Mouse (Mus musculus) embryonic facial prominence, embryonic 12.5 days (tissue): Measurements from ENCODE around the gene Lrrc31. TPM values are rescaled to one million over a fixed set of nuclear protein-coding genes. Genes with fewer than 3 reads are reported as not detected.
"Not testable (repeated sequence)": the region's sequence is repeated elsewhere in the genome, so short reads cannot be mapped to it uniquely, and the experiment has no call there.

Experiments used
- ATAC-seq: fragments of 200-750 bp; cut with Nextera tagmentation; 2 replicates; pipeline ENCODE4 v1.8.0; 2017; ENCODE audit not compliant: insufficient number of reproducible peaks, insufficient read depth, low FRiP score, low TSS enrichment
- H3K27ac ChIP-seq: fragments of 300-500 bp; sonication (generic); 2 replicates; pipeline ENCODE4 v1.5.1; 2016; ENCODE audit warnings: mild to moderate bottlenecking
- H3K27me3 ChIP-seq: fragments of 300-500 bp; sonication (generic); 2 replicates; pipeline ENCODE4 v1.6.1; 2016; ENCODE audit warnings: mild to moderate bottlenecking, moderate library complexity
- H3K36me3 ChIP-seq: fragments of 300-500 bp; sonication (generic); 2 replicates; pipeline ENCODE4 v1.6.1; 2016; ENCODE audit warnings: mild to moderate bottlenecking
- H3K4me1 ChIP-seq: fragments of 300-500 bp; sonication (generic); 2 replicates; pipeline ENCODE4 v1.6.1; 2016
- H3K4me2 ChIP-seq: fragments of 300-500 bp; sonication (generic); replicated peaks from 2 replicates; pipeline ENCODE4 v1.6.1; 2016; ENCODE audit warnings: mild to moderate bottlenecking, moderate library complexity
- H3K4me3 ChIP-seq: fragments of 300-500 bp; sonication (generic); 2 replicates; pipeline ENCODE4 v1.5.1; 2016; ENCODE audit warnings: mild to moderate bottlenecking
- H3K9ac ChIP-seq: fragments of 300-500 bp; sonication (generic); 2 replicates; pipeline ENCODE4 v1.6.1; 2016; ENCODE audit warnings: mild to moderate bottlenecking, moderate library complexity
- H3K9me3 ChIP-seq: fragments of 300-500 bp; sonication (generic); 2 replicates; pipeline ENCODE4 v1.6.1; 2016; ENCODE audit warnings: mild to moderate bottlenecking, moderate library complexity
- WGBS: fragments of 180-500 bp; shearing (Covaris S2); methylation state at CpG from one replicate; pipeline ENCODE4 v1.1.7; 2016; 5-methylcytosine and 5-hydroxymethylcytosine counted together
- polyA plus RNA-seq: library from polyadenylated mRNA; unstranded; fragments of >200 nt; fragmentation: Nextera tagmentation; extraction: Ambion mirVana; gene quantifications from 2 replicates; pipeline ENCODE4 v1.2.1, GENCODE M21; 2016

Gene Lrrc31
- polyA plus RNA-seq, result not detected in 2 replicates

DNA sequence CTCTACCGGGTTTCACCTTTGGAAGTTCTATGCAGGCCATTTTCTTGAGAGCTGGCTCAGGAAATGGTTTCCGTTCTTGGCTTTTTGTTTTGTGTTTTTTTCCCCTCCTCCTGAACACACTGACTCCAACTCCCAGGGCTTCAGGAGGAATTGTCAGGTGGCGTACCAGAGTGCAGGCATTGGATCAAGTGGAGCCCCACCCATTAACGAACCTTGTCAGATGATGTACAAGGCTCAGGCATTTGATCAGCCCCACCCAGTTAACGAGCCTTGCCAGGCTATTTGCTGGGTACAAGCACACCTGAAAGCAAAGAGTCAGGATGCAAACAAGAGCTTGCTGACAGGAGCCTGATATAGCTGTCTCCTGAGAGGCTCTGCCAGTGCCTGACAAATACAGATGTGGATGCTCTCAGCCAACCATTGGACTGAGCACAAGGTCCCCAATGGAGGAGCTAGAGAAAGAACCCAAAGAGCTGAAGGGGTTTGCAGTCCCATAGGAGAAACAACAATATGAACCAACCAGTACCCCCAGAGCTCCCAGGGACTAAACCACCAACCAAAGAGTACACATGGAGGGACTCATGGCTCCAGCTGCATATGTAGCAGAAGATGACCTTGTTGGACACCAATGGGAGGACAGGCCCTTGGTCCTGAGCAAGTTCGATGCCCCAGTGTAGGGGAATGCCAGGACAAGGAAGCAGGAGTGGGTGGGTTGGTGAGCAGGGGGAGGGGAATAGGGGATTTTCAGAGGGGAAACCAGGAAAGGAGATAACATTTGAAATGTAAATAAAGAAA is at the start of gene Lrrc31:
TSS of gene Lrrc31 (minus strand) at position 133 of the 795 bp plus-strand sequence.
- H3K36me3 ChIP-seq, H3K4me2 ChIP-seq, H3K27ac ChIP-seq, H3K9ac ChIP-seq, ATAC-seq, H3K4me1 ChIP-seq, H3K4me3 ChIP-seq, H3K27me3 ChIP-seq, H3K9me3 ChIP-seq: not testable (repeated sequence)
- 81% methylated on average over 6 of the region's 6 CpGs for WGBS

DNA sequence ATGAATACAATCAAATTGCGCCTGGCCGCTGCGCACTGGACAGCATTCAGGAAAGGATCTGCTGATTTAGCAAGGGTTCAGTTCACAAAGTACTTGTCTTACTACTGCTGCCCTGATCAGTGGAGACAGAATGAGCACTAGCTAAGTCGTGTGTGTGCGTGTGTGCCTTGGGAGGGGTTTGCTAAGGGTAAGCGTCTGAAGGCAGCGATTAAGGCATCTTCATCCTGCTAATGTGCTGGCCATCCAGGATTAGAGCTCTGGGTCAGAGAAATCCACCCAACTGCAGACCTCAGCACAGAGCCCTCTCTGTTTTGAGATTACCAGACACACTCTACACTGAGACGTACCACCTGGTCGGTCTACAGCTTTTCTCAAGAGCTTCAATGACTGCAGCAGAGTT is 48.7 kb upstream of the Lrrc31 start:
- no peaks in the 10 kb centered on the region for H3K4me1 ChIP-seq
- H3K4me2 ChIP-seq, result no peak overlapping the region
- no peaks in the 10 kb centered on the region for H3K36me3 ChIP-seq
- 85% methylated on average over 9 of the region's 9 CpGs for WGBS
- no peak for ATAC-seq
- no peaks in the 10 kb centered on the region for H3K27me3 ChIP-seq
- H3K9ac ChIP-seq, result no peak overlapping the region
- H3K27ac ChIP-seq, result no peak overlapping the region
- H3K4me3 ChIP-seq, result no peak overlapping the region
- no peaks in the 10 kb centered on the region for H3K9me3 ChIP-seq

DNA sequence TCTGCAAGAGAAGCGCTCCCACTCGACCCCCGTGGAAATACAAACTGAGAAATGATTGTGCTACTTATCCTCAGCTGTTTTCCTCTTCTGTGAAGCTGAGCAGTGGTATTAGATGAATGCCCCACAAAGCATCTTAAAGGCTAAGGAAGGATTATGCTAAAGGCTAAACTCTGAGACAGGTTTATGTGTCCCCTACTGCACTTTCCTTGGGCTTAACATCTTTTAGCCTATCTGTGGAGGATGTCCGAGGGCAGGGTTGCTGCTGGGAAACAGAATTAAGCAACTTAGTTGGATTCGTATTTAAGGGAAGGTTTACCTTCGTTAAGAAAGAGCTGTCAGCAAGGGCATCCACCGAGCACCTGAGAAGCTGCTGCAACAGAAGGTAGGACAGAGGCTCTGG is 46.4 kb upstream of the Lrrc31 start, which contains the start of gene Samd7:
TSS of gene Samd7 (plus strand) at position 288 of the 400 bp plus-strand sequence.
- no peak within 1 kb of the TSS for H3K4me2 ChIP-seq
- WGBS, result 67% methylated on average over 7 of the region's 7 CpGs
- H3K27ac ChIP-seq, result no peak within 1 kb of the TSS
- no peaks in the 10 kb centered on the region for H3K36me3 ChIP-seq
- no peak for ATAC-seq
- H3K4me3 ChIP-seq, result no peak within 1 kb of the TSS
- no peaks in the 10 kb centered on the region for H3K9me3 ChIP-seq
- H3K4me1 ChIP-seq, result no peaks in the 10 kb centered on the region
- no peak within 1 kb of the TSS for H3K9ac ChIP-seq
- no peaks in the 10 kb centered on the region for H3K27me3 ChIP-seq

DNA sequence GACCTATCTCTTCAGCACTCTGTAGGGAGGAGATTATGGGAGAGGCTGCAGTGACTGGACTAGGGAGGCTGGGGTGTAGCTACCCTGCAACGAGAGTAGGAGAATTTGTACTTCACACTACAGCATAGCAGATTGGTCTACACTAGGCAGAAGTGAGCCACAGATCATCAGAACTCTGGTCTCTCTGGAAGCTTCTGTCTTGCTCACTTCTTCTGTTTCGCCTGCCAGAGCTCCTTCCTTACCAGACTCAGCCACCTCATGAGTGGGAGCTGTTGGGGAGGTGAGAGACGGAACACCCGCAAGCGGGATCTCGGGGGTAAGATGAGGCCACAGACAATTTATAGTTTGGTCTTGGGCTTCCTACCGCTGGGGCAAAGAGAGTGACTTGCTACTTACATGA is 43.2 kb upstream of the Lrrc31 start:
- no peak for ATAC-seq
- no peaks in the 10 kb centered on the region for H3K36me3 ChIP-seq
- 87% methylated on average over 7 of the region's 7 CpGs for WGBS
- H3K27ac ChIP-seq, result no peak overlapping the region
- H3K9me3 ChIP-seq, result no peaks in the 10 kb centered on the region
- H3K4me2 ChIP-seq, result no peak overlapping the region
- no peak overlapping the region for H3K4me3 ChIP-seq
- no peaks in the 10 kb centered on the region for H3K27me3 ChIP-seq
- H3K9ac ChIP-seq, result no peak overlapping the region
- no peaks in the 10 kb centered on the region for H3K4me1 ChIP-seq

DNA sequence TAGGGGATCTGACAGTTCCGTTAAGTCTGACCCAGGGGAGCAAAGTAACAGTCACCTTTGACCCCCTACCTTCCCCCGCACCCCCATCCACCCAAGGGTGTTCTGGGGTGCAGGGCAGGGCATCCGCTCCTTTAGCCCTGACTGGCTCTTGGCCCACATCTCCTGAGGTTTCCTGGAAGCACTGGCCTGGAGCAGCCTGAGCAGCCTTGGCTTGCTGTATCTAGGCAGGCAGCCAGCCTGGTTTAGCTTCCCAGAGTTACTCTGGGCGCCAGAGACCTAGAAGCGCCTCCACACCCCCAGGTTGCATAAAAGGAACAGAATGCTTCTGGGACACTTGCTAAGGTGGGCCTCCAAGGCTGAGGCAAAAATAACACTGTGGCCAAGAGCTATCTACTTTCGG is 41.7 kb upstream of the Lrrc31 start:
- H3K9ac ChIP-seq, result no peak overlapping the region
- no peak overlapping the region for H3K27ac ChIP-seq
- no peaks in the 10 kb centered on the region for H3K9me3 ChIP-seq
- no peak for ATAC-seq
- no peak overlapping the region for H3K4me2 ChIP-seq
- WGBS, result 79% methylated on average over 6 of the region's 6 CpGs
- H3K4me1 ChIP-seq, result no peaks in the 10 kb centered on the region
- H3K4me3 ChIP-seq, result no peak overlapping the region
- no peaks in the 10 kb centered on the region for H3K36me3 ChIP-seq
- H3K27me3 ChIP-seq, result no peaks in the 10 kb centered on the region

DNA sequence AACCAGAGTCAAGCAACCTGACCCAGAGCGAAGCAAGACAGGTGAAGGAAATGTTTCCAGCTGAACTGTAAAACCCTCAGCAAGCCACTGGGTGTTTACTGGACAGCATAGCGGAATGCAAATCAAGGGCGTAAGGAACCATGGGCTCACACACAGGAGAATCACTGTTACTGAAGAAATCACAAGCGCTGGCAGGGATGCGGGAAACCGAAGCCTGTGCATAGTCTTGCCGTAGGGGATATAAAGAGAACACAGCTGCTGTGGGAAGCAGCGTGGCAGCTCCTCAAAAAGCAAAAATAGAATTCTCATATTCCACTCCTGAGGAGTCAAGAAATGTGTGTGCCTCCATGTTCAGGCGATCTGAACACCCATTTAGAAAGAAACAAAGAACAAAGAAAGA is 37.2 kb upstream of the Lrrc31 start:
- WGBS, result 50% methylated on average over 9 of the region's 9 CpGs

DNA sequence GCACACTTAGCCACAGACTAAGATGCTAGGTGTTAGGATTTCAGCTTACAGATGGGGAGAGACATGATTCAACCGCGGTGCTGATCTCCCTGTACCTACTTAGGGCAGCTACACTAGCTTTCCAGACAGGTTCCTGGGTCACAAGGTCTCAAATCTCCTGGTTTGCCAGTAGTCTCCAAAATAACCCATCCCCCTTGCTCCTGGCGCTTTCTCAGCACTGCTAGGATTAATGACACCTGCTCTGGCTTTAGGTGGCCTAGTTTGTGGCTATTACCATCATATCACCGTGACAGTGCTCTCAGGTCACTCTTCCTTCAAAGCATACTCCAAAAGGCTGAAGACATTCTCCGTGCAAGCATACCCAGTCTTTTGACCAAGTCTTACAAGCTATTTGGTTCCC is 29.4 kb upstream of the Lrrc31 start:
- Histone ChIP-seq H3K4me3 (no peak overlapping the region), H3K4me2 (no peak overlapping the region), H3K27ac (no peak overlapping the region), H3K4me1 (no peaks in the 10 kb centered on the region), H3K9ac (no peak overlapping the region), H3K36me3 (no peaks in the 10 kb centered on the region), H3K9me3 (no peaks in the 10 kb centered on the region), H3K27me3 (no peaks in the 10 kb centered on the region)
- no peak for ATAC-seq
- 84% methylated on average over 5 of the region's 5 CpGs for WGBS

More for the DNA sequence above, 37.2 kb upstream of the Lrrc31 start:
- no peak overlapping the region for H3K4me3 ChIP-seq
- no peaks in the 10 kb centered on the region for H3K27me3 ChIP-seq
- H3K27ac ChIP-seq, result no peak overlapping the region
- no peaks in the 10 kb centered on the region for H3K4me1 ChIP-seq
- H3K36me3 ChIP-seq, result no peaks in the 10 kb centered on the region
- ATAC-seq, result peak; percentile 47; the same call in 1 of the 2 replicates
- H3K4me2 ChIP-seq, result no peak overlapping the region
- H3K9me3 ChIP-seq, result no peaks in the 10 kb centered on the region
- no peak overlapping the region for H3K9ac ChIP-seq

DNA sequence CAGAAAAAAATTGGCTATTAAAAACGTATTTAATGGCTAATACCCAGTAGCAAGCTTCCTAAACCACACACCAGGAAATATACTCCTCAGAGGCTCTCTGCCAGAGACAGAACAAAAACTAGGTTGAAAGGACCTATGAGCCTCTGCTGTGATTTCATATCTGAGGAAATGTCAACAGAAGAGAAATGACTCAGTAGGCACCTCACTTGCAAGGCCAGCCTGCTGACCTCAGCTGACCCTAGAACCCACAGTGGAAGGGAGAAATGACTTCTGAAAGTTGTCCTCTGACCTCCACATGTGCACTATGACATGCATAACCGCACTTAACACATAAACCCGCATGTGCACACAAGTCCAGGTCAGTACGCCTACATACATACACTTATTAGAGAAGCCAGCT is 27.6 kb upstream of the Lrrc31 start:
- Histone ChIP-seq H3K27me3 (no peaks in the 10 kb centered on the region), H3K4me2 (no peak overlapping the region), H3K9me3 (no peaks in the 10 kb centered on the region), H3K36me3 (no peaks in the 10 kb centered on the region), H3K9ac (no peak overlapping the region), H3K27ac (no peak overlapping the region), H3K4me1 (no peaks in the 10 kb centered on the region), H3K4me3 (no peak overlapping the region)
- 73% methylated on average over 4 of the region's 4 CpGs for WGBS
- no peak for ATAC-seq

DNA sequence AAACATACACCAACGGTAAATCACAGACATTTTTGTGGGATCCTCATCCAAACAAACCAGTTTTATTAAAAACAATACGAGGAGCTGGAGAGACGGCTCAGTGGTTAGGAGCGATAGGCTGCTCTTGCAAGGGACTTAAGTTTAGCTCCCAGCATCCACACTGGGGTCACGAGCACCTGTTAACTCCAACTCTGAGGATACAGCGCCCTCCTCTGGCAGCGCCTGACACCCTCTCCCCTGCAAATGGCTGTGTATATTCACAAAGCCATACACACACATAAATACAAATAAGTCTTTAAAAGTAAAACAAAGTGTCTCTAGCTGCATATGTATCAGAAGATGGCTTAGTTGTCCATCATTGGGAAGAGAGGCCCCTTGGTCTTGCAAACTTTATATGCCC is 25.9 kb upstream of the Lrrc31 start:
- 84% methylated on average over 7 of the region's 7 CpGs for WGBS

DNA sequence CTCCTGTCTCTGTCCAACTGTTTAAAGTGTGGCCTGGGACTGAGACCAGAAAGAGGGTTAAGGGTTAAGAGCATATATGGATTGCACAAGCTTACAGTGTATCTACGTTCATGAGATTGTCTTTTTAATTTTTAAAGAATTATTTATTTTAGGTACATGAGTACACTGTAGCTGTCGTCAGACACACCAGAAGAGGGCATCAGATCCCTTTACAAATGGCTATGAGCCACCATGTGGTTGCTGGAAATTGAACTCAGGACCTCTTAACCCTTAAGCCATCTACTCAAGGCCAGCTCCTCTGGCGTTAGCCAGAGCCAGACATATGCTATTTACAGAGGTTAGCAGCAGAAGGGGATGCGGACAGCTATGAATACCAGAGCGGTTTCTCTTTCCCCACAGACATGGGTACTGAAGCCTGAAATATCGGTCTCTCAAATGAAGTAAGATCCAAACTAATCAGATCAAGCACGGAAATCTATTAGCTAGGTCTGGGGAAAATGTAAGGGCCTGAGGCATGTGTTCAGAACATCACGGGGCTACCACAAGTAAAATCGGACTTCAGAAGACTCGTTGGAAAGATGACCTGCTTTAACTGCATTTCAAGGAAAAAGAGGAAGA is 25.3 kb upstream of the Lrrc31 start:
- Histone ChIP-seq H3K4me3 (no peak overlapping the region), H3K27ac (no peak overlapping the region), H3K9me3 (no peaks in the 10 kb centered on the region), H3K4me2 (no peak overlapping the region), H3K36me3 (no peaks in the 10 kb centered on the region), H3K4me1 (no peaks in the 10 kb centered on the region), H3K27me3 (no peaks in the 10 kb centered on the region), H3K9ac (no peak overlapping the region)
- WGBS, result 72% methylated on average over 10 of the region's 10 CpGs
- ATAC-seq, result no peak

More for the DNA sequence above, 25.9 kb upstream of the Lrrc31 start:
- no peak overlapping the region for H3K4me2 ChIP-seq
- no peaks in the 10 kb centered on the region for H3K9me3 ChIP-seq
- no peaks in the 10 kb centered on the region for H3K27me3 ChIP-seq
- no peak for ATAC-seq
- H3K36me3 ChIP-seq, result no peaks in the 10 kb centered on the region
- H3K27ac ChIP-seq, result no peak overlapping the region
- no peaks in the 10 kb centered on the region for H3K4me1 ChIP-seq
- H3K4me3 ChIP-seq, result no peak overlapping the region
- no peak overlapping the region for H3K9ac ChIP-seq

DNA sequence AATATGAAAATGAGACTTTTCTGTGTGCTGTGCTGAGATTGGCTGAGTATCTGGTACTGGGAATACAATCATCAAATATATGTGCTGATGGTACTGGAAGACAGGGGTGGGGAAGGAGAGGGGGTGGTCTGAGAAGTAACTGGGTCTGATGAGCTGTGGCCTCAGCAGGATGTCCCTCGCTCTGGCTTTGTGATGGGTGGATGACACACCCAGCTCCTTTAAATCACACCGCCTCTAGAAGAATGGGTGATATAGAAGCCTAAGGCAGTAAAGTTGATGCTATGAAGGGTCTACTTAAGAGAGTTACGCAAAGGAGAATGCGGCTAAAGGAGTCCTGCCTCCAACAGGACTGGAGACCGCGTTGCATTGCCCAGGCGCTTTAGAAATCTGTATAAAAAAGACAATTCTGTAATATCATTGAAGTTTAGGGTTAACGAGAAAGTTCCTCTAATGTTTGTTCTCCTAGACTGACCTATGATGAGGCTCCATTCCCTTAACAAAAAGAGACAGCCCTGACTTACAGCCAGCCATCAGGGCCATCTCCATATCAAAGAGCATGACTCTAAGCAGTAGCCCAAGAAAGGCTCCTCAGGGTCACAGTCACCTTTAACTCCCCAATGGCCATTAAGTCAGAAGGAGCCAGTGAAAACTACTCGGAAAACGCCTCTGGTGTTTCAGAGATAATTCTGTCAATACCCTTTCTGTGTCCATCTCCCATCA is 24.6 kb upstream of the Lrrc31 start:
- H3K4me2 ChIP-seq, result no peak overlapping the region
- no peak overlapping the region for H3K4me3 ChIP-seq
- H3K4me1 ChIP-seq, result no peaks in the 10 kb centered on the region
- 58% methylated on average over 10 of the region's 10 CpGs for WGBS
- no peak overlapping the region for H3K27ac ChIP-seq
- ATAC-seq, result no peak
- no peaks in the 10 kb centered on the region for H3K36me3 ChIP-seq
- no peaks in the 10 kb centered on the region for H3K27me3 ChIP-seq
- no peak overlapping the region for H3K9ac ChIP-seq
- no peaks in the 10 kb centered on the region for H3K9me3 ChIP-seq

DNA sequence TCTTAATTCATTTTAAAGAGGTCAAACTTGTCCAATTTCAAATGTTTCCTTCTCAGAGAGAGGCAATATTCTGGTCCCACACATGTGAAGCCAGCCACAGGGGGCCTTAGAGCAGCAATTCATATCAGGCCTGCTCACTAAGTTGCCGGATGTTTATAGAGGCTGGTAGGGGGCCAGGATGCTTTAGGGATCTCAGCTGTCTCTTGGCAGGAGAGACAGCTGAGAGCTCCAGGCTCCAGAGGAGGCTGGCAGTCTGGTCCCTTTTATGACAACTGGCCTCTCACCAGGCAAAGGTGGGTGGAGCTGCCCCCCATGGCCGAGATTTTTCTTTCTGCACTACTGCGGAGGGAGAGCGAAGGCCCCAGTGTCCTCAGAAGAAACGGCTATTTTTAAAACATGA is 23.5 kb upstream of the Lrrc31 start:
- no peaks in the 10 kb centered on the region for H3K36me3 ChIP-seq
- H3K27ac ChIP-seq, result no peak overlapping the region
- H3K4me2 ChIP-seq, result no peak overlapping the region
- H3K9me3 ChIP-seq, result no peaks in the 10 kb centered on the region
- H3K9ac ChIP-seq, result no peak overlapping the region
- no peak overlapping the region for H3K4me3 ChIP-seq
- no peak for ATAC-seq
- H3K4me1 ChIP-seq, result no peaks in the 10 kb centered on the region
- no peaks in the 10 kb centered on the region for H3K27me3 ChIP-seq
- 58% methylated on average over 5 of the region's 5 CpGs for WGBS
